In the genomic region with DNA sequence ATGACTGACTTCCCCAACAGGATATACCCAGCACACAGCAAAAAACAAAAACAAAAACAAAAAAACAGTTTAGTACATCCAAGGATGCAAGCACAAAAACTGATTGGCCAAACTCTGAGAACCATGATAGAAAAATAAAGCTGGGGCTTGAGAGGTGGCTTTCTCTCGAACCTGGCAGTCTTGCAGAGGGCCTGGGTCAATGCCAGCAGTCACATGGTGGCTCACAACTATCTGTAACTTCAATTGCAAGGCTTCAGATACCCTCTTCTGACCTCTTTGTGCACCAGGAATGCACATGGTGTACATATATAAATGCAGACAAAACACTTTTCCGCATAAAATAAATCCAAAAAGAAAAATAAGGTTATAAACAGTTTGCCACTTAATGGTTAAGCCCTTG, we compare ENCODE assay signal across 9 mouse cellular contexts. TPM values are rescaled to one million over a fixed set of nuclear protein-coding genes. Genes with fewer than 3 reads are reported as not detected.
DNase-seq lines count a peak whose midpoint lies in the region; ATAC-seq and TF ChIP-seq lines count a peak whose summit lies in the region.
"Had no signal": no experiment of that assay in that cellular context is flagged by ENCODE, and none has a peak within 500 bp of the region (broad histone marks: within the 10 kb centered on the region; RNA-seq: fewer than 3 reads in every experiment).

No protein-coding gene starts in this region.

- H3K27ac ChIP-seq in heart, embryonic 13.5 days (replicated peaks): no peak overlapping the region
- no peak overlapping the region for H3K27ac ChIP-seq in embryonic facial prominence, embryonic 13.5 days
- H3K27ac ChIP-seq in limb, embryonic 11.5 days (replicated peaks; ENCODE audit: low read depth, low read length): no peak overlapping the region

- WGBS in heart, embryonic 13.5 days: 53% methylated on average over 2 of the region's 2 CpGs
- WGBS in embryonic facial prominence, embryonic 13.5 days: 67% methylated on average over 2 of the region's 2 CpGs
- 82% methylated on average over 2 of the region's 2 CpGs for WGBS in limb, embryonic 11.5 days

- H3K4me2 ChIP-seq in heart, embryonic 13.5 days: peak overlapping the region; percentile 98
- peak overlapping the region; percentile 87 for H3K4me2 ChIP-seq in embryonic facial prominence, embryonic 13.5 days
- peak overlapping the region; percentile 74; the same call in 1 of the 2 replicates for H3K4me2 ChIP-seq in limb, embryonic 11.5 days (ENCODE audit: low read depth, severe bottlenecking)

- peak overlapping the region; percentile 89 for H3K4me3 ChIP-seq in heart, embryonic 13.5 days
- peak overlapping the region; percentile 72 for H3K4me3 ChIP-seq in C2C12 (ENCODE audit: insufficient read depth, poor library complexity, severe bottlenecking)
- peak overlapping the region; percentile 87 for H3K4me3 ChIP-seq in embryonic facial prominence, embryonic 13.5 days
- no peak overlapping the region; the same call in 1 of the 2 replicates for H3K4me3 ChIP-seq in limb, embryonic 11.5 days (ENCODE audit: low read depth, low read length)

- ATAC-seq in heart, embryonic 13.5 days (ENCODE audit: extremely low read depth, insufficient number of reproducible peaks, low FRiP score, low TSS enrichment): no peak
- ATAC-seq in embryonic facial prominence, embryonic 13.5 days (ENCODE audit: insufficient number of reproducible peaks, insufficient read depth, low FRiP score, low TSS enrichment, low read depth): no peak
- ATAC-seq in limb, embryonic 11.5 days (ENCODE audit: insufficient number of reproducible peaks, low FRiP score, low TSS enrichment, low read depth): no peak

- H3K79me2 ChIP-seq in C2C12 (ENCODE audit: control insufficient read depth, insufficient read depth): peaks cover 46% of the 10 kb centered on the region

- H3K4me1 ChIP-seq in heart, embryonic 13.5 days: peaks cover 27% of the 10 kb centered on the region
- H3K4me1 ChIP-seq in embryonic facial prominence, embryonic 13.5 days: peaks cover 19% of the 10 kb centered on the region
- no peaks in the 10 kb centered on the region for H3K4me1 ChIP-seq in limb, embryonic 11.5 days (ENCODE audit: control insufficient read depth, insufficient read depth, low read length)

- no peak overlapping the region for H3ac ChIP-seq in C2C12 (ENCODE audit: control insufficient read depth, insufficient read length, low read depth)

- peaks cover 3% of the 10 kb centered on the region; the same call in 1 of the 2 replicates for H3K36me3 ChIP-seq in heart, embryonic 13.5 days
- no peaks in the 10 kb centered on the region for H3K36me3 ChIP-seq in C2C12 (ENCODE audit: control insufficient read depth, insufficient read depth)
- H3K36me3 ChIP-seq in embryonic facial prominence, embryonic 13.5 days: no peaks in the 10 kb centered on the region
- peaks cover 2% of the 10 kb centered on the region; the same call in 1 of the 2 replicates for H3K36me3 ChIP-seq in limb, embryonic 11.5 days (ENCODE audit: control insufficient read depth, insufficient read depth, low read length)

- H3K9me3 ChIP-seq in heart, embryonic 13.5 days: no peaks in the 10 kb centered on the region
- H3K9me3 ChIP-seq in embryonic facial prominence, embryonic 13.5 days: no peaks in the 10 kb centered on the region
- no peaks in the 10 kb centered on the region for H3K9me3 ChIP-seq in limb, embryonic 11.5 days (ENCODE audit: control insufficient read depth, low read length)

- H3K27me3 ChIP-seq in heart, embryonic 13.5 days (replicated peaks): no peaks in the 10 kb centered on the region
- H3K27me3 ChIP-seq in C2C12 (ENCODE audit: control insufficient read depth, insufficient read depth, insufficient read length): no peaks in the 10 kb centered on the region
- no peaks in the 10 kb centered on the region for H3K27me3 ChIP-seq in embryonic facial prominence, embryonic 13.5 days
- H3K27me3 ChIP-seq in limb, embryonic 11.5 days (ENCODE audit: control insufficient read depth, insufficient read depth, low read length): no peaks in the 10 kb centered on the region

- TF ChIP-seq CTCF in C2C12 (IDR thresholded peaks at IDR 0.05; ENCODE audit: control insufficient read depth, insufficient read depth, insufficient read length): no peak

- peak overlapping the region; percentile 97 for H3K9ac ChIP-seq in heart, embryonic 13.5 days
- peak overlapping the region; percentile 91 for H3K9ac ChIP-seq in embryonic facial prominence, embryonic 13.5 days
- H3K9ac ChIP-seq in limb, embryonic 11.5 days (ENCODE audit: low read length): no peak overlapping the region

- no peak for DNase-seq in heart, adult 9 months (ENCODE audit: low spot score in 2 of 2)
- DNase-seq in limb, embryonic 11.5 days (ENCODE audit: low spot score): no peak
- no peak for DNase-seq in B cell, adult 2 months
- DNase-seq in adrenal gland, adult 2 months: no peak
- DNase-seq in frontal cortex, postnatal 25 days (ENCODE audit: low spot score in 2 of 2): no peak

- peaks cover 14% of the 10 kb centered on the region for H3K79me3 ChIP-seq in C2C12 (ENCODE audit: low read depth)

TF ChIP-seq in C2C12, 6 proteins besides CTCF, POLR2A, EP300 and RAD21:
- no peak for TF ChIP-seq MYOD1 (IDR thresholded peaks at IDR 0.05; ENCODE audit: control insufficient read depth, insufficient read length, low read depth)
- no peak for TF ChIP-seq MYOG (IDR thresholded peaks at IDR 0.05; ENCODE audit: control insufficient read depth, extremely low read depth, insufficient read length)
- TF ChIP-seq USF1 (IDR thresholded peaks at IDR 0.05; ENCODE audit: low read depth): peak; percentile 43

RNA-seq across cellular contexts. Expression of gene Taf12, which starts 1.0 kb away (rescaled TPM):
- polyA plus RNA-seq in heart, embryonic 13.5 days (2015; fragmentation: Nextera tagmentation; extraction: Ambion mirVana): 26.6 and 33.6 TPM in 2 replicates
- polyA plus RNA-seq in C2C12 (2012; fragmentation: generic; extraction: Trizol): 29.7 TPM
- polyA plus RNA-seq in embryonic facial prominence, embryonic 13.5 days (2015; fragmentation: Nextera tagmentation; extraction: Ambion mirVana): 52.5 and 57.9 TPM in 2 replicates
- 64.4 and 66.7 TPM in 2 replicates for polyA plus RNA-seq in limb, embryonic 11.5 days (2014; fragmentation: Nextera tagmentation; extraction: Ambion mirVana)
- 10 to 100 TPM; 28.3 to 41.5 TPM for total RNA-seq in adrenal gland, adult 2 months (2021)
- polyA plus RNA-seq in adrenal gland, adult 2 months (2012; rRNA removed): 1.5 and 2.5 TPM in 2 replicates

RNA-seq across cellular contexts. Expression of gene Gmeb1, which starts 11.8 kb away (rescaled TPM):
- 27.5 and 28.8 TPM in 2 replicates for polyA plus RNA-seq in heart, embryonic 13.5 days (2015; fragmentation: Nextera tagmentation; extraction: Ambion mirVana)
- 13.0 TPM for polyA plus RNA-seq in C2C12 (2012; fragmentation: generic; extraction: Trizol)
- 42.6 and 46.2 TPM in 2 replicates for polyA plus RNA-seq in embryonic facial prominence, embryonic 13.5 days (2015; fragmentation: Nextera tagmentation; extraction: Ambion mirVana)
- 43.9 and 48.3 TPM in 2 replicates for polyA plus RNA-seq in limb, embryonic 11.5 days (2014; fragmentation: Nextera tagmentation; extraction: Ambion mirVana)
- total RNA-seq in adrenal gland, adult 2 months (2021): 10 to 100 TPM; 16.2 to 19.5 TPM
- polyA plus RNA-seq in adrenal gland, adult 2 months (2012; rRNA removed): 8.5 and 12.2 TPM in 2 replicates

RNA-seq across cellular contexts. Expression of gene Rab42, which starts 30.0 kb away (rescaled TPM):
- 1.1 and 1.8 TPM in 2 replicates for polyA plus RNA-seq in heart, embryonic 13.5 days (2015; fragmentation: Nextera tagmentation; extraction: Ambion mirVana)
- polyA plus RNA-seq in C2C12 (2012; fragmentation: generic; extraction: Trizol): 0.42 TPM
- 2.1 and 2.6 TPM in 2 replicates for polyA plus RNA-seq in embryonic facial prominence, embryonic 13.5 days (2015; fragmentation: Nextera tagmentation; extraction: Ambion mirVana)
- polyA plus RNA-seq in limb, embryonic 11.5 days (2014; fragmentation: Nextera tagmentation; extraction: Ambion mirVana): 0.61 and 0.95 TPM in 2 replicates
- 1 to 10 TPM; 1.4 to 3.0 TPM for total RNA-seq in adrenal gland, adult 2 months (2021)
- 3.2 and 3.3 TPM in 2 replicates for polyA plus RNA-seq in adrenal gland, adult 2 months (2012; rRNA removed)
- total RNA-seq: liver, adult 2 months had no signal
- polyA plus RNA-seq: liver, adult 2 months had no signal

RNA-seq across cellular contexts. Expression of gene Trnau1ap, which starts 56.2 kb away (rescaled TPM):
- 61.9 and 74.4 TPM in 2 replicates for polyA plus RNA-seq in heart, embryonic 13.5 days (2015; fragmentation: Nextera tagmentation; extraction: Ambion mirVana)
- 55.1 TPM for polyA plus RNA-seq in C2C12 (2012; fragmentation: generic; extraction: Trizol)
- 78.5 and 83.1 TPM in 2 replicates for polyA plus RNA-seq in embryonic facial prominence, embryonic 13.5 days (2015; fragmentation: Nextera tagmentation; extraction: Ambion mirVana)
- 81.3 and 83.6 TPM in 2 replicates for polyA plus RNA-seq in limb, embryonic 11.5 days (2014; fragmentation: Nextera tagmentation; extraction: Ambion mirVana)
- 10 to 100 TPM; 31.6 to 36.4 TPM for total RNA-seq in adrenal gland, adult 2 months (2021)
- polyA plus RNA-seq in adrenal gland, adult 2 months (2012; rRNA removed): 14.9 and 16.5 TPM in 2 replicates
